In the genomic region with DNA sequence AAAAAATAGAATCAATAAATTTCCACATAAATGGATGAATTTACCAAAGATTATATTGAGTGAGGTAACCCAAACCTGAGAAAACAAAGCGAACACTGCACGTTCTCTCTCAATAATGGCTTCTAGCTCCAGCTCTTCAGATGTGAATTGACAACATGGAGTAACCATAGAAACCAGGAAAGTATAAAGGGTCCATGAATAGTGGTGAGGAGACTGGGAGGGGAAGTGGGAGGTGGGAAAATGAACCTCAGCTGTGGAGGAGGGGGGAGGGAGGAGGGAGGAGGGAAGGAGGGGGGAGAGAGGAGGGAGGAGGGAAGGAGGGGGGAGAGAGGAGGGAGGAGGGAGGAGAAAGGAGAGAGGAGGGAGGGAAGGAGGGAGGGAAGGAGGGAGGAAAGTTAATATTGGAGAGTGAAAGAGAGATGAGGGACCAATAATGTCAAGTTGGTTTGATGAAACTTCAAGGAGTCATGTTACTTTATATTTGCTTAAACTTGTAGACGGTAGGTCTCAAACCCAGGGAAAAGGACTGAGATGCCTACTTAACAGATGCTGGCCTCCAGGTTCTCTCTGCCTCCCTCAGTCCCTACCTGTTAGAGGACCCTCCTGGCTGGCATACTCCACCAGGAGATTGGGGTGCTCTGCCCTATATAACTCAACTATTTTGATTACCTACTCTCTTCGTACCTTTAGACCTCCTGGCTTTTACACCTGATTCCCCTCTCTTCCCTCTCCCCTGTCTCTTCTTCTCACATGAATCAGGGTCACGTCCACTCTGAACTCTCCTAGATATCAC, we compare ENCODE assay signal across 20 mouse cellular contexts.
A peak's percentile ranks its signal among the peaks of the same experiment; 100 is the strongest.
DNase-seq lines count a peak whose midpoint lies in the region; ATAC-seq and TF ChIP-seq lines count a peak whose summit lies in the region.
"Had no signal": no experiment of that assay in that cellular context is flagged by ENCODE, and none has a peak within 500 bp of the region (broad histone marks: within the 10 kb centered on the region; RNA-seq: fewer than 3 reads in every experiment).

No protein-coding gene starts in this region.

- H3K27ac ChIP-seq in forebrain, embryonic 13.5 days, result no peak overlapping the region
- no peak overlapping the region for H3K27ac ChIP-seq in hindbrain, embryonic 15.5 days (replicated peaks)
- H3K27ac ChIP-seq in midbrain, embryonic 16.5 days (ENCODE audit: low read length), result no peak overlapping the region
- no peak overlapping the region for H3K27ac ChIP-seq in gastrocnemius, adult 2 months
- H3K27ac ChIP-seq: embryonic facial prominence, embryonic 15.5 days; heart, adult 2 months; heart, embryonic 15.5 days; limb, embryonic 13.5 days; liver, embryonic 15.5 days had no signal

- intact Hi-C loops in gastrocnemius, adult 2 months (cut with DNase I), result no loop called here

- peak; percentile 88 for ATAC-seq in forebrain, embryonic 13.5 days
- ATAC-seq in hindbrain, embryonic 15.5 days (ENCODE audit: low FRiP score, low read depth), result peak; percentile 79; the same call in 1 of the 2 replicates
- ATAC-seq in midbrain, embryonic 16.5 days, result peak; percentile 89

- peaks cover 7% of the 10 kb centered on the region; the same call in 1 of the 2 replicates for H3K4me1 ChIP-seq in forebrain, embryonic 13.5 days
- no peaks in the 10 kb centered on the region for H3K4me1 ChIP-seq in hindbrain, embryonic 15.5 days (replicated peaks)
- peaks cover 5% of the 10 kb centered on the region; the same call in 1 of the 2 replicates for H3K4me1 ChIP-seq in midbrain, embryonic 16.5 days (ENCODE audit: control insufficient read depth, insufficient read depth, low read length)
- H3K4me1 ChIP-seq: embryonic facial prominence, embryonic 15.5 days; heart, embryonic 15.5 days; limb, embryonic 13.5 days; liver, embryonic 15.5 days had no signal

- no peaks in the 10 kb centered on the region for H3K27me3 ChIP-seq in forebrain, embryonic 13.5 days
- no peaks in the 10 kb centered on the region for H3K27me3 ChIP-seq in hindbrain, embryonic 15.5 days
- H3K27me3 ChIP-seq in midbrain, embryonic 16.5 days (ENCODE audit: control insufficient read depth, insufficient read depth, low read depth, low read length), result no peaks in the 10 kb centered on the region
- H3K27me3 ChIP-seq: embryonic facial prominence, embryonic 15.5 days; heart, embryonic 15.5 days; limb, embryonic 13.5 days; liver, embryonic 15.5 days had no signal

- H3K9me3 ChIP-seq in forebrain, embryonic 13.5 days (replicated peaks), result no peaks in the 10 kb centered on the region
- no peaks in the 10 kb centered on the region for H3K9me3 ChIP-seq in hindbrain, embryonic 15.5 days
- H3K9me3 ChIP-seq in midbrain, embryonic 16.5 days (replicated peaks; ENCODE audit: control insufficient read depth, low read length, poor library complexity, severe bottlenecking), result no peaks in the 10 kb centered on the region
- H3K9me3 ChIP-seq: embryonic facial prominence, embryonic 15.5 days; heart, embryonic 15.5 days; limb, embryonic 13.5 days; liver, embryonic 15.5 days had no signal

- TF ChIP-seq CTCF in gastrocnemius, adult 2 months (IDR thresholded peaks at IDR 0.05), result no peak

- no peak overlapping the region for H3K9ac ChIP-seq in forebrain, embryonic 13.5 days
- H3K9ac ChIP-seq in hindbrain, embryonic 15.5 days, result no peak overlapping the region
- no peak overlapping the region for H3K9ac ChIP-seq in midbrain, embryonic 16.5 days (ENCODE audit: low read depth, low read length)
- H3K9ac ChIP-seq: embryonic facial prominence, embryonic 15.5 days; heart, embryonic 15.5 days; limb, embryonic 13.5 days; liver, embryonic 15.5 days had no signal

- no peak overlapping the region for H3K4me3 ChIP-seq in forebrain, embryonic 13.5 days
- H3K4me3 ChIP-seq in hindbrain, embryonic 15.5 days, result no peak overlapping the region
- no peak overlapping the region for H3K4me3 ChIP-seq in midbrain, embryonic 16.5 days (ENCODE audit: low read depth, low read length)
- no peak overlapping the region for H3K4me3 ChIP-seq in gastrocnemius, adult 2 months
- H3K4me3 ChIP-seq: embryonic facial prominence, embryonic 15.5 days; heart, adult 2 months; heart, embryonic 15.5 days; limb, embryonic 13.5 days; liver, embryonic 15.5 days had no signal

- no peak overlapping the region for H3K4me2 ChIP-seq in forebrain, embryonic 13.5 days
- no peak overlapping the region for H3K4me2 ChIP-seq in hindbrain, embryonic 15.5 days
- no peak overlapping the region for H3K4me2 ChIP-seq in midbrain, embryonic 16.5 days (ENCODE audit: low read length)
- H3K4me2 ChIP-seq: embryonic facial prominence, embryonic 15.5 days; heart, embryonic 15.5 days; limb, embryonic 13.5 days; liver, embryonic 15.5 days had no signal

- 54% methylated on average over 5 of the region's 5 CpGs for WGBS in forebrain, embryonic 13.5 days
- WGBS in hindbrain, embryonic 15.5 days, result 60% methylated on average over 5 of the region's 5 CpGs
- 47% methylated on average over 5 of the region's 5 CpGs for WGBS in midbrain, embryonic 16.5 days

- H3K36me3 ChIP-seq in forebrain, embryonic 13.5 days (ENCODE audit: poor library complexity, severe bottlenecking), result no peaks in the 10 kb centered on the region
- H3K36me3 ChIP-seq in hindbrain, embryonic 15.5 days, result no peaks in the 10 kb centered on the region
- no peaks in the 10 kb centered on the region for H3K36me3 ChIP-seq in midbrain, embryonic 16.5 days (ENCODE audit: control insufficient read depth, insufficient read depth, low read length)
- H3K36me3 ChIP-seq: embryonic facial prominence, embryonic 15.5 days; heart, embryonic 15.5 days; limb, embryonic 13.5 days; liver, embryonic 15.5 days had no signal

- DNase-seq in embryo, embryonic 10 days (ENCODE audit: low spot score), result peak; percentile 21
- no peak for DNase-seq in embryo, embryonic 9.5 days (ENCODE audit: extremely low spot score)
- DNase-seq in layer of hippocampus, adult 11-12 months (ENCODE audit: low spot score), result no peak
- no peak for DNase-seq in gastrocnemius, adult 2 months
- DNase-seq in MN1 (ENCODE audit: low spot score), result no peak
- DNase-seq: cerebellum, adult 11-12 months; cerebellum, postnatal 36 days; heart, adult 2 months; kidney, adult 18-20 months; kidney, postnatal 36 days; lung, postnatal 36 days; retina, postnatal 1 day; thymus, postnatal 4 days had no signal
